In genomic region chr19:46670691-46671090, GRCm38 (mm10) we compare ENCODE assay signal across 8 mouse cellular contexts. TPM values are rescaled to one million over a fixed set of nuclear protein-coding genes. Genes with fewer than 3 reads are reported as not detected.
A peak's percentile ranks its signal among the peaks of the same experiment; 100 is the strongest.
DNase-seq lines count a peak whose midpoint lies in the region; ATAC-seq and TF ChIP-seq lines count a peak whose summit lies in the region.
"Had no signal": no experiment of that assay in that cellular context is flagged by ENCODE, and none has a peak within 500 bp of the region (broad histone marks: within the 10 kb centered on the region; RNA-seq: fewer than 3 reads in every experiment).

No protein-coding gene starts in this region.

- H3K27me3 ChIP-seq in E14TG2a.4 (ENCODE audit: insufficient read depth, low read length), result peaks cover 19% of the 10 kb centered on the region
- peaks cover 8% of the 10 kb centered on the region; the same call in 1 of the 2 replicates for H3K27me3 ChIP-seq in heart, embryonic 15.5 days

- H3K9me3 ChIP-seq in E14TG2a.4 (ENCODE audit: low read length), result no peaks in the 10 kb centered on the region
- H3K9me3 ChIP-seq in heart, embryonic 15.5 days (replicated peaks), result no peaks in the 10 kb centered on the region

- ATAC-seq in heart, embryonic 15.5 days (replicated peaks; ENCODE audit: insufficient number of reproducible peaks, insufficient read depth, low FRiP score, low read depth), result peak; percentile 78; the same call in 1 of the 2 replicates
- peak; percentile 77 for ATAC-seq in megakaryocyte, adult 5-6 weeks (ENCODE audit: poor library complexity, severe bottlenecking)

- no peaks in the 10 kb centered on the region for H3K36me3 ChIP-seq in E14TG2a.4 (ENCODE audit: insufficient read depth, low read length)
- no peaks in the 10 kb centered on the region for H3K36me3 ChIP-seq in heart, embryonic 15.5 days

- no peak overlapping the region for H3K9ac ChIP-seq in heart, embryonic 15.5 days

- H3K4me3 ChIP-seq in E14TG2a.4 (replicated peaks; ENCODE audit: low read length), result no peak overlapping the region
- H3K4me3 ChIP-seq in heart, embryonic 15.5 days, result no peak overlapping the region

- peak; percentile 34 for DNase-seq in WW6 (ENCODE audit: low read depth, low spot score)
- peak; percentile 66 for DNase-seq in embryo, embryonic 9.5 days (ENCODE audit: extremely low spot score)
- DNase-seq in kidney, postnatal 36 days, result peak; percentile 44 to 84
- peak; percentile 45 for DNase-seq in right cerebral cortex, postnatal 25 days

- WGBS in heart, embryonic 15.5 days, result 17% methylated on average over 13 of the region's 13 CpGs

- H3K4me2 ChIP-seq in heart, embryonic 15.5 days, result no peak overlapping the region

- H3K27ac ChIP-seq in heart, embryonic 15.5 days, result no peak overlapping the region

- peaks cover 9% of the 10 kb centered on the region for H3K4me1 ChIP-seq in E14TG2a.4 (replicated peaks; ENCODE audit: low read depth, low read length)
- H3K4me1 ChIP-seq in heart, embryonic 15.5 days (replicated peaks), result peaks cover 7% of the 10 kb centered on the region; the same call in 1 of the 2 replicates

- TF ChIP-seq CTCF in E14TG2a.4 (conservative IDR thresholded peaks at IDR 0.05; ENCODE audit: low read length), result peak; percentile 49

RNA-seq across cellular contexts. Expression of gene Cyp17a1, which starts 2.3 kb away (rescaled TPM):
- polyA plus RNA-seq in heart, embryonic 15.5 days (2015; fragmentation: Nextera tagmentation; extraction: Ambion mirVana), result 0.89 and 1.2 TPM in 2 replicates
- total RNA-seq in megakaryocyte, adult 5-6 weeks (2015), result not detected in 2 replicates
- total RNA-seq in megakaryocyte, adult 5-6 weeks (2017), result not detected in 2 replicates
- total RNA-seq: layer of hippocampus, adult 8-10 months had no signal

RNA-seq across cellular contexts. Expression of gene Borcs7, which starts 19.0 kb away (rescaled TPM):
- 15.5 and 15.7 TPM in 2 replicates for polyA plus RNA-seq in heart, embryonic 15.5 days (2015; fragmentation: Nextera tagmentation; extraction: Ambion mirVana)
- 12.7 TPM in 2 replicates for total RNA-seq in megakaryocyte, adult 5-6 weeks (2015)
- total RNA-seq in megakaryocyte, adult 5-6 weeks (2017), result 4.7 and 6.2 TPM in 2 replicates

RNA-seq across cellular contexts. Expression of gene As3mt, which starts 36.6 kb away (rescaled TPM):
- 43.3 and 48.3 TPM in 2 replicates for polyA plus RNA-seq in heart, embryonic 15.5 days (2015; fragmentation: Nextera tagmentation; extraction: Ambion mirVana)
- 10.5 and 11.1 TPM in 2 replicates for total RNA-seq in megakaryocyte, adult 5-6 weeks (2015)
- total RNA-seq in megakaryocyte, adult 5-6 weeks (2017), result 20.5 and 21.0 TPM in 2 replicates
